In genomic region chr13:48857246-48857932, GRCm38 (mm10) we compare ENCODE assay signal across 8 mouse cellular contexts. TPM values are rescaled to one million over a fixed set of nuclear protein-coding genes. Genes with fewer than 3 reads are reported as not detected.
DNase-seq lines count a peak whose midpoint lies in the region; ATAC-seq and TF ChIP-seq lines count a peak whose summit lies in the region.
"Had no signal": no experiment of that assay in that cellular context is flagged by ENCODE, and none has a peak within 500 bp of the region (broad histone marks: within the 10 kb centered on the region; RNA-seq: fewer than 3 reads in every experiment).

No protein-coding gene starts in this region.

- no peaks in the 10 kb centered on the region for H3K9me3 ChIP-seq in kidney, embryonic 14.5 days (ENCODE audit: control insufficient read depth, low read length)
- no peaks in the 10 kb centered on the region for H3K9me3 ChIP-seq in neural tube, embryonic 14.5 days (ENCODE audit: control insufficient read depth, low read length)
- H3K9me3 ChIP-seq: liver, embryonic 15.5 days had no signal

- no peak for TF ChIP-seq POLR2A in brain, embryonic 14.5 days (IDR thresholded peaks at IDR 0.05; ENCODE audit: borderline replicate concordance, extremely low read depth, insufficient read depth, insufficient read length, poor library complexity, severe bottlenecking)

- H3K36me3 ChIP-seq in kidney, embryonic 14.5 days (ENCODE audit: control insufficient read depth, insufficient read depth, low read length) = no peaks in the 10 kb centered on the region
- H3K36me3 ChIP-seq in neural tube, embryonic 14.5 days (ENCODE audit: control insufficient read depth, insufficient read depth, low read length) = no peaks in the 10 kb centered on the region
- H3K36me3 ChIP-seq: liver, embryonic 15.5 days had no signal

- DNase-seq in layer of hippocampus, adult 2 months (ENCODE audit: low spot score in 2 of 2) = no peak
- no peak for DNase-seq in layer of hippocampus, postnatal 36 days
- DNase-seq in brain, embryonic 14.5 days (ENCODE audit: low read depth) = peak; percentile 26
- no peak for DNase-seq in cerebellum, adult 18-20 months
- DNase-seq in gastrocnemius, postnatal 14 days = no peak

- 42% methylated on average over 7 of the region's 7 CpGs for WGBS in kidney, embryonic 14.5 days
- 39% methylated on average over 6 of the region's 7 CpGs for WGBS in neural tube, embryonic 14.5 days

- intact Hi-C loops in gastrocnemius, postnatal 14 days (cut with DNase I; ENCODE audit: low total_unique reads) = loop anchor here (10.0 kb wide), 1 partner anchor 147 kb away; no protein-coding TSS in a partner anchor

- no peak overlapping the region for H3K4me3 ChIP-seq in layer of hippocampus, adult 2 months
- H3K4me3 ChIP-seq in kidney, embryonic 14.5 days (ENCODE audit: low read length) = no peak overlapping the region
- H3K4me3 ChIP-seq in neural tube, embryonic 14.5 days (ENCODE audit: low read depth, low read length) = no peak overlapping the region
- H3K4me3 ChIP-seq: liver, embryonic 15.5 days had no signal

- no peak overlapping the region for H3K4me2 ChIP-seq in kidney, embryonic 14.5 days (replicated peaks; ENCODE audit: low read depth, low read length)
- no peak overlapping the region for H3K4me2 ChIP-seq in neural tube, embryonic 14.5 days (ENCODE audit: low read depth, low read length)
- H3K4me2 ChIP-seq: liver, embryonic 15.5 days had no signal

- 0 out of 2 replicates have a peak overlapping the region, but pooled peaks have one; percentile 23 for H3K27ac ChIP-seq in layer of hippocampus, adult 2 months
- no peak overlapping the region for H3K27ac ChIP-seq in kidney, embryonic 14.5 days (ENCODE audit: low read depth, low read length)
- 0 out of 2 replicates have a peak overlapping the region, but pooled peaks have one; percentile 39 for H3K27ac ChIP-seq in neural tube, embryonic 14.5 days (ENCODE audit: low read depth, low read length)
- H3K27ac ChIP-seq: liver, embryonic 15.5 days had no signal

- TF ChIP-seq CTCF in layer of hippocampus, adult 2 months (conservative IDR thresholded peaks at IDR 0.05) = no peak
- TF ChIP-seq CTCF in brain, embryonic 14.5 days (IDR thresholded peaks at IDR 0.05; ENCODE audit: borderline replicate concordance, extremely low read depth, insufficient read depth, insufficient read length) = no peak

- peaks cover 29% of the 10 kb centered on the region for H3K4me1 ChIP-seq in kidney, embryonic 14.5 days (ENCODE audit: control insufficient read depth, insufficient read depth, low read length)
- H3K4me1 ChIP-seq in neural tube, embryonic 14.5 days (ENCODE audit: control insufficient read depth, insufficient read depth, low read length) = peaks cover 40% of the 10 kb centered on the region

- no peaks in the 10 kb centered on the region for H3K27me3 ChIP-seq in kidney, embryonic 14.5 days (ENCODE audit: control insufficient read depth, insufficient read depth, low read length)
- H3K27me3 ChIP-seq in neural tube, embryonic 14.5 days (ENCODE audit: control insufficient read depth, insufficient read depth, low read length) = no peaks in the 10 kb centered on the region
- H3K27me3 ChIP-seq: liver, embryonic 15.5 days had no signal

- 0 out of 2 replicates have a peak overlapping the region, but pooled peaks have one; percentile 4 for H3K9ac ChIP-seq in kidney, embryonic 14.5 days (ENCODE audit: low read depth, low read length)
- no peak overlapping the region for H3K9ac ChIP-seq in neural tube, embryonic 14.5 days (replicated peaks; ENCODE audit: low read depth, low read length)
- H3K9ac ChIP-seq: liver, embryonic 15.5 days had no signal

- ATAC-seq in kidney, embryonic 14.5 days (ENCODE audit: low FRiP score, low TSS enrichment) = no peak
- 0 out of 2 replicates have a peak, but pooled peaks have one; percentile 18 for ATAC-seq in neural tube, embryonic 14.5 days (ENCODE audit: low read depth)

RNA-seq across cellular contexts. Expression of gene Phf2, which starts 13.5 kb away (rescaled TPM):
- total RNA-seq in layer of hippocampus, adult 2 months (2021) = 10 to 100 TPM; 38.4 to 38.8 TPM
- 10 to 100 TPM; 37.3 to 41.4 TPM for total RNA-seq in layer of hippocampus, postnatal 36 days (2021)
- polyA plus RNA-seq in brain, embryonic 14.5 days (2012; rRNA removed) = 23.6 and 43.3 TPM in 2 replicates
- 9.9 and 11.8 TPM in 2 replicates for polyA plus RNA-seq in kidney, embryonic 14.5 days (2014; fragmentation: Nextera tagmentation; extraction: Ambion mirVana)
- polyA plus RNA-seq in neural tube, embryonic 14.5 days (2014; fragmentation: Nextera tagmentation; extraction: Ambion mirVana) = 10.7 and 11.7 TPM in 2 replicates
- total RNA-seq in gastrocnemius, postnatal 14 days (2021) = 10 to 100 TPM; 21.5 to 22.3 TPM
